Mouse (Mus musculus): Measurements from ENCODE around the gene Myo5c. TPM values are rescaled to one million over a fixed set of nuclear protein-coding genes. Genes with fewer than 3 reads are reported as not detected.

Myo5c gene
- polyA plus RNA-seq, 1 experiment from 2014 or later, result 38.3 TPM

DNA sequence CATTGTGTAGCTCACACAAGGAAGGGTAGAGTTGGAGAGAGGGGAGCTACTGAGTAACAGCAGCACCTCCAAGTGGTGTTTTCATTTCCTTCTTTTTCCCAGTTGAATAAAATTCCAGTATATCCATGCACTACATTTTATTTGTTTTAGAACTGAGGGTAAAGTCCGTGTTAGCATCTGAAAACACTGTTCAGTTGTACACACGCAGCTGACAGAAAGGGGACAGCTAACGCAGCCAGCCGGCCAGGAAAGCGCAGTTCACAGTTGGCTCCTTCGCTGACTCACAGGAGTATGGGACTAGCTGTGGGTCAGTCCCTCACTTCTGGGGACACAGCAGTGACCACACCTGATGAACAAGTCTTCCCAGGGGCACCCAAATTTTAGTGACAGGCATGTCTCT lies 35.3 kb downstream of the Myo5c start:
- Histone ChIP-seq H3K27me3 (ENCODE audit: control insufficient read depth, insufficient read depth, low read depth, low read length) (no peaks in the 10 kb centered on the region), H3K36me3 (ENCODE audit: control insufficient read depth, insufficient read depth, low read length) (peaks cover 2% of the 10 kb centered on the region; the same call in 1 of the 2 replicates), H3K4me1 (replicated peaks; ENCODE audit: control insufficient read depth, insufficient read depth, low read length) (no peaks in the 10 kb centered on the region; the same call in 1 of the 2 replicates), H3K9ac (ENCODE audit: low read length) (no peak overlapping the region), H3K9me3 (ENCODE audit: control insufficient read depth, low read length) (no peaks in the 10 kb centered on the region), H3K4me3 (ENCODE audit: low read length) (no peak overlapping the region), H3K4me2 (ENCODE audit: low read depth, low read length) (no peak overlapping the region), H3K27ac (ENCODE audit: low read length) (no peak overlapping the region)
- ATAC-seq (ENCODE audit: low read depth), result no peak
- 80% methylated on average over 6 of the region's 6 CpGs for WGBS

DNA sequence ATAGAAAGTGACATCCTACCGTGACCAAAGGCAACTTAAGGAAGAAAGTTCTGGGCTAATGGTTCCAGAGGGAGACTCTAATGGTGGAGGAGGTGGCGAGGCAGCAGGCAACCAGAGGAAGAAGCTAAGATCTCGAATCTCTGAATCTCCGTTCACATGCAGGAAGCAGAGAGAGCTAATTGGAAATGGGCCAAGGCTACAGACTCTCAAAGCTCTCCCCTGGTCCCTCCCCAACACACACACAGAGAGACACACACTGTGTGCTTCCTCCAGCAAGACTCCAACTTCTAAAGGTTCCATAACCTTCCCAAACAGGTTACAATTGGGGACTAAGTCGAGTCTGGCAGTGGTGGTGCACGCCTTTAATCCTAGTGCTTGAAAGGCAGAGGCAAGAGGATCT lies 38.6 kb downstream of the Myo5c start:
- H3K9me3 ChIP-seq (ENCODE audit: control insufficient read depth, low read length), result no peaks in the 10 kb centered on the region
- no peak for ATAC-seq (ENCODE audit: low read depth)
- no peak overlapping the region for H3K4me2 ChIP-seq (ENCODE audit: low read depth, low read length)
- H3K4me1 ChIP-seq (replicated peaks; ENCODE audit: control insufficient read depth, insufficient read depth, low read length), result no peaks in the 10 kb centered on the region
- peaks cover 4% of the 10 kb centered on the region for H3K36me3 ChIP-seq (ENCODE audit: control insufficient read depth, insufficient read depth, low read length)
- no peak overlapping the region for H3K9ac ChIP-seq (ENCODE audit: low read length)
- no peak overlapping the region for H3K4me3 ChIP-seq (ENCODE audit: low read length)
- WGBS, result 49% methylated on average over 6 of the region's 6 CpGs
- H3K27ac ChIP-seq (ENCODE audit: low read length), result no peak overlapping the region
- H3K27me3 ChIP-seq (ENCODE audit: control insufficient read depth, insufficient read depth, low read depth, low read length), result no peaks in the 10 kb centered on the region

DNA sequence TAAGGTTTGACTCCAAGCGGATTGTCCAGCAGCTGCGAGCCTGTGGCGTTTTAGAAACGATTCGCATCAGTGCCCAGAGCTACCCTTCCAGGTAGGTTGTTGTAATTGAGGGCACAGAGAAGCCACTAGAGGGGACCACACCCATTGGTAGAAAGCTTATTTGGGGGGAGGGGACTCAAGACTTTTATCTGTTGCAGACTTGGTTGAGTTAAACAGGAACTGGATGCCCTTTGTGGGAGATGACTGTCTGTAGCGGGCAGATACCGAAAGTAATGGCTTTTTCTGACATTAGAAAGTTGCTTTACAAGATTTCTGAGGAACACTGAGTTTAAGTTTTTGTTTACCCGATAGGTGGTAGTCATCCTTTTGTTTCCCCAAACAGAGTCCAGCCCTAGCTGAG lies 39.7 kb downstream of the Myo5c start:
- Histone ChIP-seq H3K4me1 (replicated peaks; ENCODE audit: control insufficient read depth, insufficient read depth, low read length) (no peaks in the 10 kb centered on the region), H3K9me3 (ENCODE audit: control insufficient read depth, low read length) (no peaks in the 10 kb centered on the region), H3K4me3 (ENCODE audit: low read length) (no peak overlapping the region), H3K27ac (ENCODE audit: low read length) (no peak overlapping the region), H3K36me3 (ENCODE audit: control insufficient read depth, insufficient read depth, low read length) (peaks cover 4% of the 10 kb centered on the region), H3K9ac (ENCODE audit: low read length) (no peak overlapping the region), H3K4me2 (ENCODE audit: low read depth, low read length) (no peak overlapping the region), H3K27me3 (ENCODE audit: control insufficient read depth, insufficient read depth, low read depth, low read length) (no peaks in the 10 kb centered on the region)
- ATAC-seq (ENCODE audit: low read depth), result no peak
- WGBS, result 88% methylated on average over 8 of the region's 8 CpGs

DNA sequence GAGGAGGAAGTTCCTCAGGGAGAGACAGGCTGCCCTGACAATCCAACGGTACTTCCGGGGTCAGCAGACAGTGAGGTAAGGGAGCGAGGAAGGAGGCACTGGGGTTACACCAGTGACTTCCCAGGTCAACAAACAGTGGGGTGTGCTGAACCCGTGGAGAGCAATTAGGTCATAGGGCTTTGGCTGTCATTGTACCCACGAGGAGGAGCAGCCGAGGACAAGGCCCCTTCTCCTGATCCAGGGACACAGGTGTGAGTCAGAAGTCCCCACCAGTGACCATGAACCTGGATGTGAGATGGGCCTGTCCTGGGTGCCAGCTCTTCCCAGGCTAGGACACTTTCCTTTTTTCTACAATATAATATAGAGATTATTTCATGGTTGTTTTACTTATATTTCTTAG lies 41.8 kb downstream of the Myo5c start:
- Histone ChIP-seq H3K27me3 (ENCODE audit: control insufficient read depth, insufficient read depth, low read depth, low read length) (no peaks in the 10 kb centered on the region), H3K27ac (ENCODE audit: low read length) (no peak overlapping the region), H3K9ac (ENCODE audit: low read length) (no peak overlapping the region), H3K36me3 (ENCODE audit: control insufficient read depth, insufficient read depth, low read length) (peaks cover 2% of the 10 kb centered on the region), H3K4me1 (replicated peaks; ENCODE audit: control insufficient read depth, insufficient read depth, low read length) (no peaks in the 10 kb centered on the region), H3K4me3 (ENCODE audit: low read length) (no peak overlapping the region), H3K9me3 (ENCODE audit: control insufficient read depth, low read length) (no peaks in the 10 kb centered on the region), H3K4me2 (ENCODE audit: low read depth, low read length) (no peak overlapping the region)
- no peak for ATAC-seq (ENCODE audit: low read depth)
- 63% methylated on average over 6 of the region's 6 CpGs for WGBS

DNA sequence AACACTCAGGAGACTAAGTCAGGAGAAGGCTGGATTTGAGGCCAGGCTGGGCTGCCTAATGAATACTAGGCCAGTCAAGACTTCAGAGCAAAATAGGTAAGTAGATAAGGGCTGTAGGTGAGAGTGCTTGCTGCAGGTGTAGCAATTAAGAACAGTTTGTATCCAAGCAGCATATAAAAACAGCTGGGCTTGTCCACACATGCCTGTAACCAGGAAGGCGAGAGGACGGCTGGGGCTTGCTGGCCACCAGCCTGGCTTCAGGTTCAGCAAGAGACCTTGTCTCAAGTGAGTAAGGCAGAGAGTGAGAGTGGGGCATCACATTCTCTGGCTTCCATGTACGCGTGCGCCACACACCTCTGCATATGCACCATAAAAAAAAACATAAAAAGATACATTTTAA lies 42.7 kb downstream of the Myo5c start:
- H3K4me2 ChIP-seq (ENCODE audit: low read depth, low read length), result no peak overlapping the region
- no peaks in the 10 kb centered on the region for H3K4me1 ChIP-seq (replicated peaks; ENCODE audit: control insufficient read depth, insufficient read depth, low read length)
- no peaks in the 10 kb centered on the region for H3K27me3 ChIP-seq (ENCODE audit: control insufficient read depth, insufficient read depth, low read depth, low read length)
- H3K36me3 ChIP-seq (ENCODE audit: control insufficient read depth, insufficient read depth, low read length), result peaks cover 2% of the 10 kb centered on the region
- no peak overlapping the region for H3K4me3 ChIP-seq (ENCODE audit: low read length)
- no peak overlapping the region for H3K9ac ChIP-seq (ENCODE audit: low read length)
- no peak for ATAC-seq (ENCODE audit: low read depth)
- no peak overlapping the region for H3K27ac ChIP-seq (ENCODE audit: low read length)
- WGBS, result 86% methylated on average over 5 of the region's 5 CpGs
- no peaks in the 10 kb centered on the region for H3K9me3 ChIP-seq (ENCODE audit: control insufficient read depth, low read length)

DNA sequence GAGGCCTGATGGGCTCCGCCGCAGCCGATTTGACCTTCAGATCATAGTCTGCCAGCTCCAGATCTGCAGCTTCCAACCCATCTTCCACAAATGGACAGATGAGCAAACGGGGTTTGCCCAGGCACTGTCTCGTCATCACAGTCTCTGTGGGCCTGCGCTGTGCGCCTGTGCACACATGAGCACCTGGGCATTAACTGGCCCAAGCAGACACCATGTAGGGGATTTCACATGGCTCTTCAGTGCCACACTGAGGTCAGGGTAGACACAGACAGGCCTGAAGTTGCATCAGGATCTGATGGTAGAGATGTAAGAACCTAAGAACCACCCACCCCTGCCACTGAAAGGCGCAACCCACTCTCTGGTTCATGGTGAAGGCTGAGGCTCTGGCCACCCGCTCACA lies 43.2 kb downstream of the Myo5c start:
- Histone ChIP-seq H3K9me3 (ENCODE audit: control insufficient read depth, low read length) (no peaks in the 10 kb centered on the region), H3K27ac (ENCODE audit: low read length) (no peak overlapping the region), H3K9ac (ENCODE audit: low read length) (no peak overlapping the region), H3K4me2 (ENCODE audit: low read depth, low read length) (no peak overlapping the region), H3K27me3 (ENCODE audit: control insufficient read depth, insufficient read depth, low read depth, low read length) (no peaks in the 10 kb centered on the region), H3K36me3 (ENCODE audit: control insufficient read depth, insufficient read depth, low read length) (peaks cover 3% of the 10 kb centered on the region), H3K4me1 (replicated peaks; ENCODE audit: control insufficient read depth, insufficient read depth, low read length) (no peaks in the 10 kb centered on the region), H3K4me3 (ENCODE audit: low read length) (no peak overlapping the region)
- WGBS, result 94% methylated on average over 9 of the region's 9 CpGs
- no peak for ATAC-seq (ENCODE audit: low read depth)

DNA sequence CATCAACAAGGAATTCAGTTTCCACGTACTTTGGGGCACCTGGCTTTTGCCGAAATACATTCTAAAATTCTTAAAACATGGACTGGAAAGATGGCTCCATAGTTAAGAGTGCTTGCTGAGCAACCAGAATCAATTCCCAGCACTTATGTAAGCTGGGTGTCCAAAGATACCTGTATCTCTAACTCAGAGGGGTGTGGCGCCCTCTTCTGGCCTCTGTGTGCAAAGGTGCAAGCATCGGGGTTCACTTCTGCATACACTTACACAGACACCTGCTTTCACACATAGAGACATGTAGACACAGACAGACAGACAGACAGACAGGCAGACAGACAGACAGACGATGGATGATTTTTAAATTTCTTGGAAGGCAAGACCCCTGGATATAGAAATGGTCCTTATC lies 49.0 kb downstream of the Myo5c start:
- Histone ChIP-seq H3K27ac (ENCODE audit: low read length) (no peak overlapping the region), H3K9ac (ENCODE audit: low read length) (no peak overlapping the region), H3K4me3 (ENCODE audit: low read length) (no peak overlapping the region), H3K9me3 (ENCODE audit: control insufficient read depth, low read length) (no peaks in the 10 kb centered on the region), H3K4me1 (replicated peaks; ENCODE audit: control insufficient read depth, insufficient read depth, low read length) (no peaks in the 10 kb centered on the region), H3K27me3 (ENCODE audit: control insufficient read depth, insufficient read depth, low read depth, low read length) (no peaks in the 10 kb centered on the region), H3K4me2 (ENCODE audit: low read depth, low read length) (no peak overlapping the region), H3K36me3 (ENCODE audit: control insufficient read depth, insufficient read depth, low read length) (peaks cover 12% of the 10 kb centered on the region)
- WGBS, result 36% methylated on average over 5 of the region's 5 CpGs
- ATAC-seq (ENCODE audit: low read depth), result no peak

DNA sequence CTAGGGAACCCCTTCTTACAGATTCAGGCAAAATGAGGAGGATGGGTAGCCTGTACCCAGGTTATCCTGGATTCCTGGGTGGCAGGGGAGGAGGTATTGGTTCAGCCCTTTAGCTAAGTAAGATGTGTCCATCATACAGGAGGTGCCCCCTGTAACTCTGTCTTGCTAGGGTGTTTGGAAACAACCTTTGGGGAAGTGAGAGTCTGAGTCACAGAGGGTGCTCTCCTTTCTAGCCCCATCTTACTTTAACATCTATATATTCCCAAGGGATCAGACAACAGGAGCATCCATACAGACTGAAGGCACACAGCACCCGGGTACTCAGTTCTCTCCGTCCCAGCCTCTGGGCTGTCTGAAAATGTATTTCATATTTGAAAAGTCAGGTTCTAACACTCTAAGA lies 50.4 kb downstream of the Myo5c start:
- Histone ChIP-seq H3K4me3 (ENCODE audit: low read length) (no peak overlapping the region), H3K9me3 (ENCODE audit: control insufficient read depth, low read length) (no peaks in the 10 kb centered on the region), H3K4me1 (replicated peaks; ENCODE audit: control insufficient read depth, insufficient read depth, low read length) (no peaks in the 10 kb centered on the region), H3K27ac (ENCODE audit: low read length) (no peak overlapping the region), H3K4me2 (ENCODE audit: low read depth, low read length) (no peak overlapping the region), H3K36me3 (ENCODE audit: control insufficient read depth, insufficient read depth, low read length) (peaks cover 12% of the 10 kb centered on the region), H3K27me3 (ENCODE audit: control insufficient read depth, insufficient read depth, low read depth, low read length) (no peaks in the 10 kb centered on the region), H3K9ac (ENCODE audit: low read length) (no peak overlapping the region)
- ATAC-seq (ENCODE audit: low read depth), result no peak
- 79% methylated on average over 2 of the region's 2 CpGs for WGBS

DNA sequence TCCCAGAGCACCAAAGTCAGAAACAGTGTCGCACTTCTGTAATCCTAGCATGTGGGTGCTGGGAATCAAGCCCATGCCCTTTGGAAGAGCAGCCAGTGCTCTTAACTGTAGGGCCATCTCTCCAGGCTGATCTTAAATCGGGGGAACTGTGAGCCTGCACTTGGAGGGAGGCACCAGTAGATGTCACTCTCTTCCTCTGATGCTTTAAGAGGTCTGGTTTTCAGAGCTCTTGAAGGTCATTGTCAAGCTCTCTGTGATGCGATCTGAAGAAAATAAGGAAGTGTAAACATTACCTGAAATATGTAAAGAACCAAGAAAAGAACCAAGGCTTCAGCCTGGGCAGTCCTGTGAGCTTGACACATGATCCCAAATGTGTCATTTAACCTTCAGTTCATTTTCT lies 51.0 kb downstream of the Myo5c start:
- H3K4me2 ChIP-seq (ENCODE audit: low read depth, low read length), result no peak overlapping the region
- peaks cover 12% of the 10 kb centered on the region for H3K36me3 ChIP-seq (ENCODE audit: control insufficient read depth, insufficient read depth, low read length)
- no peaks in the 10 kb centered on the region for H3K27me3 ChIP-seq (ENCODE audit: control insufficient read depth, insufficient read depth, low read depth, low read length)
- no peaks in the 10 kb centered on the region for H3K4me1 ChIP-seq (replicated peaks; ENCODE audit: control insufficient read depth, insufficient read depth, low read length)
- no peak overlapping the region for H3K27ac ChIP-seq (ENCODE audit: low read length)
- ATAC-seq (ENCODE audit: low read depth), result no peak
- no peak overlapping the region for H3K4me3 ChIP-seq (ENCODE audit: low read length)
- H3K9ac ChIP-seq (ENCODE audit: low read length), result no peak overlapping the region
- 8% methylated on average over 3 of the region's 3 CpGs for whole genome bisulfite sequencing
- no peaks in the 10 kb centered on the region for H3K9me3 ChIP-seq (ENCODE audit: control insufficient read depth, low read length)

DNA sequence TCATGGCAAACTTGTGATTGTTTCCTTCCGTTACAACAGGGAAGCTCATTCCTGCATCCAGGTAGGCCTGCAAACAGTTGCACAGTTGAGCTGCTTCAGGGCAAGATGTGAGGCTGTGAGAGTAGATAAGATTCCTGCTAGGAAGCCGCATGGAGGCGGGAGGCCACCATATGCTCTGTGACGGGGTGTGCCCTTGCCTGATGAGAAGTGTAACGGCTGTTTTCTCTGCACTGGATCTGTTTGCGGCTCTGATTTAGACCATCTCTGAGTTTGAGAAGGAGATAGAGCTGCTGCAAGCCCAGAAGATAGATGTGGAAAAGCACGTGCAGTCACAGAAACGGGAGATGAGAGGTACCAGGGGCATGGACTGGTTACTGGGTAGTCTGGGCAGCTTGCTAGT lies 51.8 kb downstream of the Myo5c start:
- WGBS, result 78% methylated on average over 8 of the region's 8 CpGs
- H3K9me3 ChIP-seq (ENCODE audit: control insufficient read depth, low read length), result no peaks in the 10 kb centered on the region
- no peak overlapping the region for H3K4me2 ChIP-seq (ENCODE audit: low read depth, low read length)
- H3K27ac ChIP-seq (ENCODE audit: low read length), result no peak overlapping the region
- H3K9ac ChIP-seq (ENCODE audit: low read length), result no peak overlapping the region
- H3K27me3 ChIP-seq (ENCODE audit: control insufficient read depth, insufficient read depth, low read depth, low read length), result no peaks in the 10 kb centered on the region
- no peak overlapping the region for H3K4me3 ChIP-seq (ENCODE audit: low read length)
- peaks cover 12% of the 10 kb centered on the region for H3K36me3 ChIP-seq (ENCODE audit: control insufficient read depth, insufficient read depth, low read length)
- ATAC-seq (ENCODE audit: low read depth), result no peak
- no peaks in the 10 kb centered on the region for H3K4me1 ChIP-seq (replicated peaks; ENCODE audit: control insufficient read depth, insufficient read depth, low read length)

Data from lung, embryonic 16.5 days (tissue).